Mouse (Mus musculus): ENCODE data around the gene Vmn1r31. TPM values are rescaled to one million over a fixed set of nuclear protein-coding genes. Genes with fewer than 3 reads are reported as not detected.

The Vmn1r31 gene
- not detected for total RNA-seq (2018; cell fraction: chromatin; rRNA removed)
- total RNA-seq (2018; cell fraction: cytosol; rRNA removed) = not detected
- total RNA-seq (2018; cell fraction: nucleus; rRNA removed) = not detected
- polyA plus RNA-seq (2018) = not detected in 3 replicates

DNA sequence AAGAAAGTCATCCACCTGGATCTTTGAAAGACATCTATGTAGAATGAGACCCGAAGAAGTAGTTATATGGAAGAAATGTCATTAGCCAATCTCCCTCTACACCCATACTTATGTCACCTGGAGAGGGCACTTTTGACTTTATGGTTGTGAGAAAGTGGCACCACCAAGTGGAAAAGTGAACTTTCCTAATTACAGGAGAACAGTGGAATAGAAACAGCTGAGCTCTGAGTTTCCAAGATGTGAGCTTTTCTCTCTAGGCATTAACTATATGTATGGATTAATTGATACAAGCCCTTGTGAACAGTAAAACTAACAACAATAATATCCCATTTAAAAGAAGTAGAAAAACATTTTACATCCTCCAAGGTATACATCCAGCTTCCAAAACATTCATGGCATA, at the start of gene Vmn1r31:
TSS of gene Vmn1r31 (minus strand) at position 101 of the 400 bp plus-strand sequence.
- 83% methylated on average over 1 of the region's 1 CpGs for WGBS (ENCODE audit: missing documents)
- Histone ChIP-seq H3K36me3 (ENCODE audit: inconsistent target) (no peaks in the 10 kb centered on the region), H3K79me2 (ENCODE audit: inconsistent target) (no peaks in the 10 kb centered on the region), H3K4me3 (ENCODE audit: inconsistent target) (no peak within 1 kb of the TSS), H3K27ac (no peak within 1 kb of the TSS)

DNA sequence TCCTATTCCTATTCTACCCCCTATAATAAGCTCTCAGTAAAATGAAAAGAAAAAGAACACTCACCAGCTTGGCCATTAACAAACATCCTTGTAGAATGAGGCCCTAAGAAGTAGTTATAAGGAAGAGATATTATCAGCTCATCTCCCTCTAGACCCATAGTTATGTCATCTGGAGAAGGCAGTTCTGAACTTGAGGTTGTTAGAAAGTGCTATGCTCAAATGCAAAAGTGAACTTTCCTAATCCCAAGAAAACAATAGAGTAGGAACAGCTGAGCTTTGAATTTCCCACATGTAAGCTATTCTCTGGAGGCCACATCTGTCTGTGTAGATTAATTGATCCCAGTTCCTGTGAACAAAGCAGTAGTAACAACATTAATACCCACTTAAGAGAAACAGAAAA, 31.8 kb downstream of the Vmn1r31 start, which contains the start of gene Vmn1r30:
TSS of gene Vmn1r30 (minus strand) at position 101 of the 400 bp plus-strand sequence.
- Histone ChIP-seq H3K27ac (no peak within 1 kb of the TSS), H3K79me2 (ENCODE audit: inconsistent target) (no peaks in the 10 kb centered on the region), H3K36me3 (ENCODE audit: inconsistent target) (no peaks in the 10 kb centered on the region), H3K4me3 (ENCODE audit: inconsistent target) (no peak within 1 kb of the TSS)

Other genes starting within 250 kb of the Vmn1r31 start
- not detected in 3 replicates for gene Vmn1r28, start 213.3 kb downstream of the Vmn1r31 start, polyA plus RNA-seq (2018)
- gene Vmn1r29, start 173.8 kb downstream of the Vmn1r31 start, polyA plus RNA-seq (2018) = not detected in 3 replicates
- gene Vmn1r30, start 31.9 kb downstream of the Vmn1r31 start, polyA plus RNA-seq (2018) = not detected in 3 replicates
- 4.1 to 7.6 TPM (median 4.8 TPM) in 3 replicates for gene Abcg2, start 109.2 kb upstream of the Vmn1r31 start, polyA plus RNA-seq (2018)

Measured in macrophage (primary cell).